Mouse (Mus musculus): Measurements from ENCODE around the gene Dip2c. TPM values are rescaled to one million over a fixed set of nuclear protein-coding genes. Genes with fewer than 3 reads are reported as not detected.

Dip2c gene
- polyA plus RNA-seq, 1 experiment from 2014 or later, result 2.6 TPM

DNA sequence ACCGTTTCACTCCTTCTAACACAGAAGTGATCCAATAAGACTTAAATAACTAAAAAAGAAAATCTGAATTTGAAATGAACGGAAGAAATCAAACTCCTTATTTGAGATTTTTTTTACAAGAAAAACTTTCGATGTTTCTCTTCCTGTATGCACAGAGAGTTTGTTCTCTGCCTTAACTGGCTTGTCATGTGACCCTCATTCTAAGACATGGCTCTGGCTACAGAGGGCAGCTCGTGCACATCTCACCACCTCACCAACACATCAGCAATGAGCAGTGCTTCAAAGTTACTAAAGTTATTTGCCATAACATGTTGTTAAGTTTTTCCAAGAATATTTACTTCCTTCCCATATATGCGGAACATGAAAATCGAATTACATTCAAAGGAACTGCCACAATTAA is 418.3 kb downstream of the Dip2c start:
- no peak for TF ChIP-seq CTCF (IDR thresholded peaks at IDR 0.05; ENCODE audit: low read depth)
- no peak for TF ChIP-seq EP300 (optimal IDR thresholded peaks at IDR 0.05)
- H3K4me2 ChIP-seq (replicated peaks; ENCODE audit: low read depth), result no peak overlapping the region
- H3K4me1 ChIP-seq (replicated peaks; ENCODE audit: control insufficient read depth, insufficient read depth), result no peaks in the 10 kb centered on the region
- H3K9me3 ChIP-seq (ENCODE audit: control insufficient read depth, low read length), result no peaks in the 10 kb centered on the region
- 90% methylated on average over 6 of the region's 6 CpGs for WGBS
- peaks cover 15% of the 10 kb centered on the region for H3K36me3 ChIP-seq (ENCODE audit: control insufficient read depth, insufficient read depth, low read length)
- no peak overlapping the region for H3K27ac ChIP-seq (replicated peaks)
- ATAC-seq (ENCODE audit: low FRiP score, low TSS enrichment), result no peak
- no peaks in the 10 kb centered on the region for H3K27me3 ChIP-seq (ENCODE audit: control insufficient read depth, insufficient read depth, low read length)
- no peak overlapping the region for H3K9ac ChIP-seq (ENCODE audit: low read length)
- DNase-seq (ENCODE audit: low spot score), result no peak
- no peak overlapping the region for H3K4me3 ChIP-seq (ENCODE audit: low read depth, low read length)

DNA sequence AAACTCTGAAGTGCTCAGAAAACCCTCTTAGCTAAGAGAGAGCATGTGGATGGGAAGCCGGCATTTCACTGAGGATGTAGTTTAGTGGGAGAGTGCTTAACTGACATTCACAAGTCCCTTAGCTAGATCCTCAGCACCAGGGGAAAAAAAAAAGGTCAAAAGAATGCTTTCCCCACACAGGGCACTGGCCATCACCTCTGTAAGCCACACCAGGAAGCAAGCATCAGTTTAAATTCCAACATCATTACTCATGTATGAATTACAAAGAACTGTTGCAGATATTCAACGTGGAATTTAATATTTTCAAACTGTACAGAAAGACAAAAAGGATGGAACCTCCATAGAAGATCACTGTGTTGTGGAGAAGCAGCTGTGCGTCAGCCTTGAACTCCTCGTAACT is 419.1 kb downstream of the Dip2c start:
- no peak for ATAC-seq (ENCODE audit: low FRiP score, low TSS enrichment)
- no peaks in the 10 kb centered on the region for H3K27me3 ChIP-seq (ENCODE audit: control insufficient read depth, insufficient read depth, low read length)
- DNase-seq (ENCODE audit: low spot score), result no peak
- no peak overlapping the region for H3K27ac ChIP-seq (replicated peaks)
- H3K9me3 ChIP-seq (ENCODE audit: control insufficient read depth, low read length), result no peaks in the 10 kb centered on the region
- 66% methylated on average over 4 of the region's 4 CpGs for WGBS
- H3K4me1 ChIP-seq (replicated peaks; ENCODE audit: control insufficient read depth, insufficient read depth), result no peaks in the 10 kb centered on the region
- H3K9ac ChIP-seq (ENCODE audit: low read length), result no peak overlapping the region
- no peak overlapping the region for H3K4me3 ChIP-seq (ENCODE audit: low read depth, low read length)
- no peak overlapping the region for H3K4me2 ChIP-seq (replicated peaks; ENCODE audit: low read depth)
- H3K36me3 ChIP-seq (ENCODE audit: control insufficient read depth, insufficient read depth, low read length), result peaks cover 10% of the 10 kb centered on the region
- TF ChIP-seq EP300 (optimal IDR thresholded peaks at IDR 0.05) (no peak), CTCF (IDR thresholded peaks at IDR 0.05; ENCODE audit: low read depth) (no peak)

DNA sequence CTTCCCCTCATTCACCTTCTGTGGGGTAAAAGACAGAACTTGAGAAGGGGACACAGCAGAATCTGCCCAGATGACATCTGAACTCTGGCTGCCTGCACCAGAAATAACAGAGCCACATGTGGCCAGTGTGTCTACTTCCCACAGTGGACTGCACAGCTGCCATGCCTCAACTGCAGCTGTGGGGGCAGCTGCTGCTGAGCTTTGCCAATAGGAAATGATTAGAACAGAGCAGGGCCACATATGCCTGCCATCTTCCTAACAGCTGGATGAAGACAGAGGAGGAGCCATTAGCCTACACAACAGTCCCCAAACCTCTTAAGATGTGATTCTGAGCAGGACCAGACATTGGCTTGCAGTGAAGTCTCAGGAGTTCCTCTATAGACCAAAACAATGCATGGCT is 419.5 kb downstream of the Dip2c start:
- no peak for TF ChIP-seq CTCF (IDR thresholded peaks at IDR 0.05; ENCODE audit: low read depth)
- no peak for TF ChIP-seq EP300 (optimal IDR thresholded peaks at IDR 0.05)
- no peak for ATAC-seq (ENCODE audit: low FRiP score, low TSS enrichment)
- Histone ChIP-seq H3K27ac (replicated peaks) (no peak overlapping the region), H3K36me3 (ENCODE audit: control insufficient read depth, insufficient read depth, low read length) (peaks cover 8% of the 10 kb centered on the region; the same call in 1 of the 2 replicates), H3K4me1 (replicated peaks; ENCODE audit: control insufficient read depth, insufficient read depth) (no peaks in the 10 kb centered on the region), H3K9ac (ENCODE audit: low read length) (no peak overlapping the region), H3K4me2 (replicated peaks; ENCODE audit: low read depth) (no peak overlapping the region), H3K9me3 (ENCODE audit: control insufficient read depth, low read length) (no peaks in the 10 kb centered on the region), H3K4me3 (ENCODE audit: low read depth, low read length) (no peak overlapping the region), H3K27me3 (ENCODE audit: control insufficient read depth, insufficient read depth, low read length) (no peaks in the 10 kb centered on the region)
- no peak for DNase-seq (ENCODE audit: low spot score)

DNA sequence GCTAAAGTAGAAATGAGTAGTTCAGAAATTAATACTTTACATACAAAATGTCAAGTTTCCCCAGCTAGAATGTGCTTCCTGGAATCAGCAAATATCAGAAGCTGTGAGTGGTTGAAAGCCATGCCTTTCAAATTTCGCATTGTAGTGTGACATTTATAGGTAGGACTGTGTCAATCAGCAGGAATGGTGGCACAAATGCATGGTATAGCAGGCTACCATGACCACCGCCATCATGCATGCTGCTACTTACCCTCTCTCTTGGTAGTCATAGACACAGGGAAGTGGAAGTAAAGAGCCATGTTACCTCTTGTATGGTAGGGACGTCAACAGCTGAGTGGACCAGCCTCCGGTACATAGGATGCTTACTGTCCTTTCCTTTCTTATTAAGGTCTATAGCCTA is 421.0 kb downstream of the Dip2c start:
- Histone ChIP-seq H3K4me2 (replicated peaks; ENCODE audit: low read depth) (no peak overlapping the region), H3K9me3 (ENCODE audit: control insufficient read depth, low read length) (no peaks in the 10 kb centered on the region), H3K36me3 (ENCODE audit: control insufficient read depth, insufficient read depth, low read length) (0 out of 2 replicates have a peak, but pooled peaks cover 8% of the 10 kb centered on the region), H3K4me3 (ENCODE audit: low read depth, low read length) (no peak overlapping the region), H3K9ac (ENCODE audit: low read length) (no peak overlapping the region), H3K27ac (replicated peaks) (no peak overlapping the region), H3K27me3 (ENCODE audit: control insufficient read depth, insufficient read depth, low read length) (no peaks in the 10 kb centered on the region), H3K4me1 (replicated peaks; ENCODE audit: control insufficient read depth, insufficient read depth) (no peaks in the 10 kb centered on the region)
- ATAC-seq (ENCODE audit: low FRiP score, low TSS enrichment) (no peak), DNase-seq (ENCODE audit: low spot score) (no peak)
- 97% methylated on average over 4 of the region's 4 CpGs for WGBS
- TF ChIP-seq EP300 (optimal IDR thresholded peaks at IDR 0.05) (no peak), CTCF (IDR thresholded peaks at IDR 0.05; ENCODE audit: low read depth) (no peak)

DNA sequence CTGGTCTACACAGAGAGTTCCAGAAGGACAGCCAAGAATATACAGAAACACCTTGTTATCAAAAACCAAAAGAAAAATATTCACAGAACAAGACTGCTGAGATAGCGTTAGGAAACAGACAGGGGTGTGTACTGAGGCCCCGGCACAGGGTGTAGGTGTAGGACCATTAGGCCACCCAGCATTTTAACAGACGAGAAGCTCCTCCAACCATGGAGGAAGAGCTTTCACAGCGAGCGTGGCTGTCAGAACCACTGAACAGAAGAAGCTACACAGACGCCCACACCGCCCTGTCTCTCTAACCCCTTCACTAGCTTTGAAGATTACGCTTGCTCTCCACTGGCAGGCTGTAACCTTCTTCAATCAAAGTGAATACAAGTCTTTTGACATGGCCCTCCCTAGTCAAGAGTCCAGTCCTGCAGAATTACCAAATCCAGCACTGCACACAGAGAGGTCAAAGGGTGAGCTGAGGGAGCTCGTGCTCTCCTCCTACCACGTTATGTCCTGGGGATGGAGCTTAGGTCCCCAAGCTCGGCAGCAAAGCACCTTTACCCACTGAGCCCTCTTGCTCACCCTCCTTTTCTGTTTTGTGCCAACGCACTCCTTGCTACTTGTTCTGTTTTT is 426.4 kb downstream of the Dip2c start:
- Histone ChIP-seq H3K4me2 (replicated peaks; ENCODE audit: low read depth) (no peak overlapping the region), H3K27ac (replicated peaks) (no peak overlapping the region), H3K4me3 (ENCODE audit: low read depth, low read length) (no peak overlapping the region), H3K4me1 (replicated peaks; ENCODE audit: control insufficient read depth, insufficient read depth) (no peaks in the 10 kb centered on the region), H3K27me3 (ENCODE audit: control insufficient read depth, insufficient read depth, low read length) (no peaks in the 10 kb centered on the region), H3K36me3 (ENCODE audit: control insufficient read depth, insufficient read depth, low read length) (no peaks in the 10 kb centered on the region), H3K9ac (ENCODE audit: low read length) (no peak overlapping the region), H3K9me3 (ENCODE audit: control insufficient read depth, low read length) (no peaks in the 10 kb centered on the region)
- DNase-seq (ENCODE audit: low spot score), result no peak
- WGBS, result 77% methylated on average over 12 of the region's 12 CpGs
- ATAC-seq (ENCODE audit: low FRiP score, low TSS enrichment), result no peak
- TF ChIP-seq CTCF (IDR thresholded peaks at IDR 0.05; ENCODE audit: low read depth) (no peak), EP300 (optimal IDR thresholded peaks at IDR 0.05) (no peak)

DNA sequence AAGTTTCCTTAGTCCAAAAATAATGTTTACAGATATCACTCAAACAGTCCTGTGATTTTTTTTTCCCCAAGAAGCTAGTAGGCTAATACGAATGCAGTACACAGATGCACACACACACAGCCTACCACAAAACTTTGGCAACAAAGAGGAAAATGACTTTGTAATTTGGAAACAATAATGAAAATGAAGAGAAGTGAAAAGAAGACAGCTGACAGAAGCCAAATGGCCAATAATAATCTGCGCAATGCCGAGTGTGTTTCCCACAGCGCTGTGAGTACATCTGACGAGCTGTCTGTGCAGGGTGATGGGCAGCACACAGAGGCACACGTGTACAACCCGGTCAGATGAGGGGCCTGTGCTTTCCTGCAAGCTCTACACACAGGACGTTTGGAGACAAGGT is 430.4 kb downstream of the Dip2c start:
- Histone ChIP-seq H3K4me1 (replicated peaks; ENCODE audit: control insufficient read depth, insufficient read depth) (no peaks in the 10 kb centered on the region), H3K27me3 (ENCODE audit: control insufficient read depth, insufficient read depth, low read length) (no peaks in the 10 kb centered on the region), H3K9ac (ENCODE audit: low read length) (no peak overlapping the region), H3K4me2 (replicated peaks; ENCODE audit: low read depth) (no peak overlapping the region), H3K4me3 (ENCODE audit: low read depth, low read length) (no peak overlapping the region), H3K27ac (replicated peaks) (no peak overlapping the region), H3K36me3 (ENCODE audit: control insufficient read depth, insufficient read depth, low read length) (no peaks in the 10 kb centered on the region), H3K9me3 (ENCODE audit: control insufficient read depth, low read length) (no peaks in the 10 kb centered on the region)
- TF ChIP-seq EP300 (optimal IDR thresholded peaks at IDR 0.05) (no peak), CTCF (IDR thresholded peaks at IDR 0.05; ENCODE audit: low read depth) (no peak)
- no peak for DNase-seq (ENCODE audit: low spot score)
- 88% methylated on average over 8 of the region's 8 CpGs for WGBS
- no peak for ATAC-seq (ENCODE audit: low FRiP score, low TSS enrichment)
